Mouse (Mus musculus) layer of hippocampus, adult 8-10 months (tissue): ENCODE measurements at regions not wholly inside any gene's neighbourhood (a gene's known extent, or its start where the extent isn't known, plus 50 kb on each side); places are given as distances from the start of the nearest gene placed in this dataset.
A peak's percentile ranks its signal among the peaks of the same experiment; 100 is the strongest.
"Not testable (repeated sequence)": the region's sequence is repeated elsewhere in the genome, so short reads cannot be mapped to it uniquely, and the experiment has no call there.

ENCODE experiments used
- DNase-seq, 2 experiments: peaks; one replicate each; pipeline ENCODE4 v3.0.0; 2022; ENCODE audit warnings: low spot score in 2 of 2

- not testable (repeated sequence) for DNase-seq
These were observed 64.1 kb upstream of the Ces1h start for GRCm38 (mm10) chr8:93443631-93444030.

- no peak for DNase-seq
These were observed 62.4 kb upstream of the Ces1h start for GRCm38 (mm10) chr8:93441936-93442335.

GRCm38 (mm10) chr8:93436586-93436985, 57.1 kb upstream of the Ces1h start:
- DNase-seq = not testable (repeated sequence)

GRCm38 (mm10) chr8:93430637-93431036, 51.1 kb upstream of the Ces1h start:
- peak; percentile 54 to 82 for DNase-seq
